Mouse (Mus musculus) liver, embryonic 15.5 days (tissue): ENCODE results near the gene Gm5431. TPM values are rescaled to one million over a fixed set of nuclear protein-coding genes. Genes with fewer than 3 reads are reported as not detected.
"Not testable (repeated sequence)": the region's sequence is repeated elsewhere in the genome, so short reads cannot be mapped to it uniquely, and the experiment has no call there.

ENCODE experiments used
- ATAC-seq: fragments of 200-750 bp; cut with Nextera tagmentation; 2 replicates; pipeline ENCODE4 v1.8.0; 2017; ENCODE audit warnings: moderate number of reproducible peaks, mild to moderate bottlenecking, moderate library complexity; ENCODE audit not compliant: insufficient read depth
- H3K27ac ChIP-seq: fragments of 300-500 bp; sonication (generic); replicated peaks from 2 replicates; pipeline ENCODE4 v1.5.1; 2015; ENCODE audit warnings: mild to moderate bottlenecking, inconsistent platforms
- H3K27me3 ChIP-seq: fragments of 300-500 bp; sonication (generic); 2 replicates; pipeline ENCODE4 v1.6.1; 2015; ENCODE audit warnings: mild to moderate bottlenecking, inconsistent platforms
- H3K36me3 ChIP-seq: fragments of 300-500 bp; sonication (generic); replicated peaks from 2 replicates; pipeline ENCODE4 v1.6.1; 2015; ENCODE audit warnings: moderate library complexity, mild to moderate bottlenecking, inconsistent platforms
- H3K4me1 ChIP-seq: fragments of 300-500 bp; sonication (generic); replicated peaks from 2 replicates; pipeline ENCODE4 v1.6.1; 2015; ENCODE audit warnings: inconsistent platforms
- H3K4me2 ChIP-seq: fragments of 300-500 bp; sonication (generic); 2 replicates; pipeline ENCODE4 v1.6.1; 2015; ENCODE audit warnings: moderate library complexity, mild to moderate bottlenecking, inconsistent platforms
- H3K4me3 ChIP-seq: fragments of 300-500 bp; sonication (generic); replicated peaks from 2 replicates; pipeline ENCODE4 v1.5.1; 2015; ENCODE audit warnings: mild to moderate bottlenecking, inconsistent platforms
- H3K9ac ChIP-seq: fragments of 300-500 bp; sonication (generic); 2 replicates; pipeline ENCODE4 v1.6.1; 2015; ENCODE audit warnings: moderate library complexity, mild to moderate bottlenecking, inconsistent platforms
- H3K9me3 ChIP-seq: fragments of 300-500 bp; sonication (generic); replicated peaks from 2 replicates; pipeline ENCODE4 v1.6.1; 2016; ENCODE audit warnings: inconsistent platforms
- whole genome bisulfite sequencing: fragments of 180-500 bp; shearing (Covaris S2); methylation state at CpG from one replicate; pipeline ENCODE4 v1.1.7; 2015; ENCODE audit warnings: mixed read lengths; ENCODE audit not compliant: insufficient replicate concordance; 5-methylcytosine and 5-hydroxymethylcytosine counted together
- polyA plus RNA-seq: library from polyadenylated mRNA; unstranded; fragments of >200 nt; fragmentation: Nextera tagmentation; extraction: Ambion mirVana; gene quantifications from 2 replicates; pipeline ENCODE4 v1.2.1, GENCODE M21; 2015

Gene Gm5431
- polyA plus RNA-seq, 1 experiment from 2014 or later = 0.45 TPM

- H3K9ac ChIP-seq = no peak overlapping the region
- peaks cover 23% of the 10 kb centered on the region for H3K27me3 ChIP-seq
- no peak overlapping the region for H3K4me2 ChIP-seq
- no peak overlapping the region for H3K27ac ChIP-seq
- H3K4me1 ChIP-seq = peaks cover 26% of the 10 kb centered on the region
- no peaks in the 10 kb centered on the region for H3K9me3 ChIP-seq
- H3K4me3 ChIP-seq = no peak overlapping the region
- H3K36me3 ChIP-seq = no peaks in the 10 kb centered on the region
- WGBS = 41% methylated on average over 2 of the region's 2 CpGs
- ATAC-seq = no peak
Measured at GRCm38 (mm10) chr11:48850240-48850639, 51.8 kb downstream of the Gm5431 start.

DNA sequence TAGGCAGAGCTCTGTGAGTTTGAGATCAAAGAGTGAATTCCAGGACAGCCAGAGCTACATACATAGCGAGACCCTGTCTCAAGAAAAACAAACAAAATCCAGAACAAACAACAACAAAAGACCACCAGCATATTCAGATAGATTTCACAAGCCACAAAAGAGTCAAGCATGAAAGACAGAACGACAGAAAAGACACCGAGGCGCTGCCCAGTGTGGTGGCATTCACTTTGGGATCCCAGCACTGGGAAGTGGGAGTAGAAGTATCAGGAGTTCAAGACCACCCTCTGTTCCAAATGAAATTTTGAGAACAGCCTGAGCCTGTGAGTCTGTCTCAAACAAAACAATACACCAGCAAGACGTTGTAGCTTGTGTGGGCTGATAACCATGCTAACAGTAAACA, 55.1 kb downstream of the Gm5431 start:
- 57% methylated on average over 5 of the region's 5 CpGs for WGBS
- ATAC-seq = no peak
- H3K4me2 ChIP-seq = no peak overlapping the region

GRCm38 (mm10) chr11:48846362-48846761, 55.7 kb downstream of the Gm5431 start:
- not testable (repeated sequence) for H3K27ac ChIP-seq, H3K9ac ChIP-seq, H3K4me1 ChIP-seq, H3K9me3 ChIP-seq, H3K36me3 ChIP-seq, H3K4me2 ChIP-seq, H3K4me3 ChIP-seq, ATAC-seq
- peaks cover 16% of the 10 kb centered on the region for H3K27me3 ChIP-seq
- 53% methylated on average over 2 of the region's 2 CpGs for WGBS

More for the DNA sequence above, 55.1 kb downstream of the Gm5431 start:
- Histone ChIP-seq H3K4me3 (no peak overlapping the region), H3K9me3 (no peaks in the 10 kb centered on the region), H3K27ac (no peak overlapping the region), H3K9ac (no peak overlapping the region), H3K36me3 (no peaks in the 10 kb centered on the region), H3K27me3 (peaks cover 16% of the 10 kb centered on the region), H3K4me1 (no peaks in the 10 kb centered on the region)

- ATAC-seq = no peak
Measured at GRCm38 (mm10) chr11:48845244-48845815, 56.7 kb downstream of the Gm5431 start.

DNA sequence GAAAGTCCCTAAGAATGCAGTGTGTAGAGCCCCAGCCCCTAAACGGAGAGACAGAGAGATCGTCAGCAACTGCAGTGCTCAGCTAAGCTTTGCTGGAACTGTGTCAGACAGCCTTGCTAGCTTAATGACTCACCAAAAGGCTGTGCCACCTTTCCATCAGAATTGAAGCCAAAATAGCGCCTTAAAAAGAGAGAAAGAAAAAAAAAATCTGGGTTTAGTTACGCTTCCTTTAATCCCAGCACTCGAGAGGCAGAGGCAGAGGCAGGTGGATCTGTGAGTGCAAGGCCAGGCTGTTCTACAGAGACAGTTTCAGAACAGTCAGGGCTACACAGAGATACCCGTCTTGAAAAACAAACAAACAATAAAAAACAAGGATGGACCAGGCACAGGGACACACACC, 57.7 kb downstream of the Gm5431 start:
- Histone ChIP-seq H3K9me3 (no peaks in the 10 kb centered on the region), H3K27ac (no peak overlapping the region), H3K4me1 (no peaks in the 10 kb centered on the region), H3K4me2 (no peak overlapping the region), H3K27me3 (peaks cover 14% of the 10 kb centered on the region), H3K4me3 (no peak overlapping the region), H3K36me3 (no peaks in the 10 kb centered on the region), H3K9ac (no peak overlapping the region)
- ATAC-seq = no peak
- WGBS = 59% methylated on average over 6 of the region's 6 CpGs

More at GRCm38 (mm10) chr11:48845244-48845815, 56.7 kb downstream of the Gm5431 start:
- Histone ChIP-seq H3K9me3 (no peaks in the 10 kb centered on the region), H3K36me3 (no peaks in the 10 kb centered on the region), H3K4me1 (no peaks in the 10 kb centered on the region), H3K27ac (no peak overlapping the region), H3K4me2 (no peak overlapping the region), H3K27me3 (peaks cover 16% of the 10 kb centered on the region), H3K9ac (no peak overlapping the region), H3K4me3 (no peak overlapping the region)
- 38% methylated on average over 13 of the region's 13 CpGs for WGBS

DNA sequence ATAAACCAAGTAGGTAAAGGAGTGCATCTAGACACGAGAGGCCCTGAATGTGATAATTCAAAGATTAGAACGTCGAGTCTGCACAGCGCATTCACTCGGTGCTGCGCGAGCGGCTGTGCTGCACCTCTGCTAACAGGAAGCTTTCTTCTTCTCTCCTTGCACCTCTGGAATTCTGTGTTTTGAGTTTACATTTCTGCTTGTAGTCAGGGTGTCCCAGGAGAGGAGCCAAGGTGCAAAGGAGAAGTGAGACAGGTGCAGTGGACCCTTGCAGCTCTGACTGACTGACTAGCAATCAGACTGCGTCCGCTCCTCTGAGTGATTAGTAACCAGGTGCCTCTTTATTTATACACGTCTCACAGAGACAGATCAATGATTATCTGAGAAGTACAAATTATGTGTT, 58.8 kb downstream of the Gm5431 start:
- Histone ChIP-seq H3K9me3 (no peaks in the 10 kb centered on the region), H3K27ac (no peak overlapping the region), H3K4me3 (no peak overlapping the region), H3K4me2 (no peak overlapping the region), H3K36me3 (no peaks in the 10 kb centered on the region), H3K27me3 (peaks cover 10% of the 10 kb centered on the region), H3K9ac (no peak overlapping the region), H3K4me1 (peaks cover 5% of the 10 kb centered on the region)
- 72% methylated on average over 11 of the region's 11 CpGs for WGBS
- no peak for ATAC-seq

- no peaks in the 10 kb centered on the region for H3K9me3 ChIP-seq
- no peak for ATAC-seq
- H3K4me2 ChIP-seq = no peak overlapping the region
- H3K27me3 ChIP-seq = peaks cover 17% of the 10 kb centered on the region
- H3K27ac ChIP-seq = no peak overlapping the region
- peaks cover 13% of the 10 kb centered on the region for H3K4me1 ChIP-seq
- H3K4me3 ChIP-seq = no peak overlapping the region
- no peaks in the 10 kb centered on the region for H3K36me3 ChIP-seq
- 65% methylated on average over 4 of the region's 4 CpGs for WGBS
- H3K9ac ChIP-seq = no peak overlapping the region
Measured at GRCm38 (mm10) chr11:48842378-48842792, 59.6 kb downstream of the Gm5431 start.

DNA sequence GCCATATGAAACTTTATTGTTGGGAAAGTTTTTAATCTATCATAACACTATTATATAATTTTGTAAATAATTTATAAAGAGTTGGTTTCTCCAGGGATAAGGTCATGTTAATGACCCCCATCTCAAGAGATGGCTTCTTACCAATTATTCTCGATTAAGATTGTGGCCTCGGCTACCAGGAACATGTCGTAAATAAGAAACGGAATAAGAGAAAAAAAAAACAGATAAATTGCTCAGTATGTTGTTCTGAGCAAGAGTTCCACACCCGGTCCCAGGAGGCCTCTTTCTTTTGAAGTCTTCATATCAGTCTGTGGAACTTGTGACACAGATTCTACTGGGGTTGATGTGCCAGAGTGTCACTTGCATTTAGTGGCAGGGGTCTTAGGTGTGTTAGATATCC, 60.8 kb downstream of the Gm5431 start:
- no peak for ATAC-seq
- 66% methylated on average over 5 of the region's 5 CpGs for WGBS
- H3K27ac ChIP-seq = no peak overlapping the region
- H3K36me3 ChIP-seq = no peaks in the 10 kb centered on the region
- H3K27me3 ChIP-seq = peaks cover 29% of the 10 kb centered on the region
- H3K4me3 ChIP-seq = no peak overlapping the region
- H3K9ac ChIP-seq = no peak overlapping the region
- H3K4me2 ChIP-seq = no peak overlapping the region
- H3K4me1 ChIP-seq = peaks cover 22% of the 10 kb centered on the region
- H3K9me3 ChIP-seq = no peaks in the 10 kb centered on the region

DNA sequence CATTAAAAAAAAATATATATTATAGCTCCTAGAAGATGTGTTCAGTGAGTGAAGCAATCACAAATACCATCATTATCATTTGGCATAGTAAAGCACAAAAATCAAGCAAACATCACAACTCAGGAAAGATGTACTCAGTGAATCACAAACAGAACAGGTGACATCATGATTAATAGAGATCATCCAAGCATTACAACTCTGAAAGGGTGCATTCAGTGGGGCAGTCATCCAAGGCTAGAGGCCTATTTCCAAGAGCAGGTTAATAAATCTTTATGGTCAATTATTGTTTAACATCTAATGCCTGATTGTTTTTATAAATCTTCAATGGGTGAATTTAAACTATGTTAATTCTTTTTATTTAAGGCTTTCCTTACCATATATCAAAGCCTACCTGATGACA, 61.2 kb downstream of the Gm5431 start:
- Histone ChIP-seq H3K27me3 (peaks cover 33% of the 10 kb centered on the region), H3K4me2 (no peak overlapping the region), H3K36me3 (no peaks in the 10 kb centered on the region), H3K9me3 (no peaks in the 10 kb centered on the region), H3K4me3 (no peak overlapping the region), H3K27ac (no peak overlapping the region), H3K9ac (no peak overlapping the region), H3K4me1 (peaks cover 22% of the 10 kb centered on the region)
- ATAC-seq = no peak

- Histone ChIP-seq H3K9me3 (no peaks in the 10 kb centered on the region), H3K36me3 (no peaks in the 10 kb centered on the region), H3K27me3 (peaks cover 40% of the 10 kb centered on the region), H3K4me2 (peak overlapping the region; percentile 98; the same call in 1 of the 2 replicates), H3K4me1 (peaks cover 29% of the 10 kb centered on the region), H3K27ac (no peak overlapping the region), H3K9ac (no peak overlapping the region), H3K4me3 (no peak overlapping the region)
- ATAC-seq = no peak
- 67% methylated on average over 10 of the region's 10 CpGs for WGBS
Measured at GRCm38 (mm10) chr11:48838879-48839680, 62.9 kb downstream of the Gm5431 start.

GRCm38 (mm10) chr11:48838181-48838797, 63.7 kb downstream of the Gm5431 start:
- H3K27me3 ChIP-seq = peaks cover 40% of the 10 kb centered on the region
- H3K36me3 ChIP-seq = no peaks in the 10 kb centered on the region
- under 1% methylated on average over 16 of the region's 16 CpGs for WGBS
- no peak overlapping the region for H3K27ac ChIP-seq
- peak overlapping the region; percentile 74 for H3K4me3 ChIP-seq
- peaks cover 33% of the 10 kb centered on the region for H3K4me1 ChIP-seq
- H3K9me3 ChIP-seq = no peaks in the 10 kb centered on the region
- ATAC-seq = no peak
- H3K4me2 ChIP-seq = peak overlapping the region; percentile 98
- H3K9ac ChIP-seq = peak overlapping the region; percentile 59
